Mouse (Mus musculus) midbrain, embryonic 14.5 days (tissue): ENCODE data around the gene Slirp. TPM values are rescaled to one million over a fixed set of nuclear protein-coding genes. Genes with fewer than 3 reads are reported as not detected.
A peak's percentile ranks its signal among the peaks of the same experiment; 100 is the strongest.

Source experiments
- ATAC-seq: fragments of 200-750 bp; cut with Nextera tagmentation; 2 replicates; pipeline ENCODE4 v1.8.0; 2017; ENCODE audit warnings: moderate number of reproducible peaks, moderate library complexity; ENCODE audit not compliant: low FRiP score, low TSS enrichment
- DNase-seq: peaks from one replicate; pipeline ENCODE4 v3.0.0-alpha.2; 2015
- H3K27ac ChIP-seq: fragments of 300-500 bp; sonication (generic); replicated peaks from 2 replicates; pipeline ENCODE4 v1.5.1; 2014; ENCODE audit warnings: mild to moderate bottlenecking, low read depth, low read length, moderate library complexity
- H3K27me3 ChIP-seq: fragments of 300-500 bp; sonication (generic); 2 replicates; pipeline ENCODE4 v1.6.1; 2014; ENCODE audit warnings: low read length, control low read depth, mixed read lengths; ENCODE audit not compliant: control insufficient read depth, insufficient read depth
- H3K36me3 ChIP-seq: fragments of 300-500 bp; sonication (generic); 2 replicates; pipeline ENCODE4 v1.6.1; 2014; ENCODE audit warnings: low read length, control low read depth; ENCODE audit not compliant: control insufficient read depth, insufficient read depth
- H3K4me1 ChIP-seq: fragments of 300-500 bp; sonication (generic); 2 replicates; pipeline ENCODE4 v1.6.1; 2014; ENCODE audit warnings: mild to moderate bottlenecking, antibody characterized with exemption, low read length, control low read depth; ENCODE audit not compliant: control insufficient read depth, insufficient read depth
- H3K4me2 ChIP-seq: fragments of 300-500 bp; sonication (generic); 2 replicates; pipeline ENCODE4 v1.6.1; 2014; ENCODE audit warnings: mild to moderate bottlenecking, low read length, moderate library complexity
- H3K4me3 ChIP-seq: fragments of 300-500 bp; sonication (generic); replicated peaks from 2 replicates; pipeline ENCODE4 v1.5.1; 2014; ENCODE audit warnings: low read depth, low read length
- H3K9ac ChIP-seq: fragments of 300-500 bp; sonication (generic); replicated peaks from 2 replicates; pipeline ENCODE4 v1.6.1; 2014; ENCODE audit warnings: mild to moderate bottlenecking, low read length, moderate library complexity
- H3K9me3 ChIP-seq: fragments of 300-500 bp; sonication (generic); 2 replicates; pipeline ENCODE4 v1.6.1; 2016; ENCODE audit warnings: low read length, control low read depth, mixed read lengths; ENCODE audit not compliant: control insufficient read depth
- WGBS: fragments of 180-500 bp; shearing (Covaris S2); extraction: QIAGEN DNeasy Blood & Tissue Kit; methylation state at CpG from one replicate; pipeline ENCODE4 v1.1.7; 2014; 5-methylcytosine and 5-hydroxymethylcytosine counted together
- polyA plus RNA-seq: library from polyadenylated mRNA; unstranded; fragments of >200 nt; fragmentation: Nextera tagmentation; extraction: Ambion mirVana; gene quantifications from 2 replicates; pipeline ENCODE4 v1.2.1, GENCODE M21; 2014

Gene Slirp
- polyA plus RNA-seq, 1 experiment from 2014 or later = 228 TPM

DNA sequence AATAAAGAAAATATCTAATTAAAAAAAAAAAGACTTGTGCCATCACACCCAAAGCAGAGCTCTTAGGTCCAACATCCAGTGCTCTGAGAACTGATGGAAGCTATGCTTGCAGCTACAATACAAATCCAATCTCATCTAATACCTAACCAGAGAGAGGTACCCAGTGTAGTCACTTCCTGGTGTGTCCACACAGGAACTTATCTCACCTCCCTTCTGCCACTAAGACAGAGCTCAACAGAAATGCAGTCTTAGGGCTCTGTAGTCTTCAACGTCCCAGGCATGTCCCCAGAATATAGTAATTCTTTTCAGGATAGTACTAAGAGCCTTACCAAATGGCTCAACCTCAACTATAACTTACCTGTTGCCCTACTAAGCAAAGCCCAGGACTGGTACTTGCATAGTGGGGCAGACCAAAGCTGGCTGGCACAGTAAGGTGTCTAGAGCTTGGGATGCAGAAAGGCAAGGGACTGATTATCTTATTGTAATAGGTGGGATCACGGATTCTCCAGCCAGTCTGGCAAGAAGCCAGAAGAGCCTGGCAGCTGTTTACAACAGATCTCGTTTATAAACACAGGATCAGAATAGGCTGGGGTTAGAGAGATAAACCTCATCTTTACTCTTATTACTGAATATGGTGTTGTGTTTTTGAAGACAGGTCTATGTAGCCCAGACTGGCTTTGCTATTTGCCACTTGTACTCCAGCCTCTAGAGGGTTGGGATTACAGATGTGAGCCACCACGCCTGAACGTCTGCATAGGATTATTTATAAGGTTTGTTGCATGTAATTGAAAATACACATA is 21.8 kb upstream of the Slirp start:
- H3K36me3 ChIP-seq = peaks cover 8% of the 10 kb centered on the region
- no peaks in the 10 kb centered on the region for H3K9me3 ChIP-seq
- peaks cover 16% of the 10 kb centered on the region for H3K4me1 ChIP-seq
- ATAC-seq (no peak), DNase-seq (peak; percentile 44)
- no peak overlapping the region for H3K9ac ChIP-seq
- no peak overlapping the region for H3K4me3 ChIP-seq
- 61% methylated on average over 5 of the region's 5 CpGs for WGBS
- H3K27ac ChIP-seq = no peak overlapping the region
- no peak overlapping the region for H3K4me2 ChIP-seq
- no peaks in the 10 kb centered on the region for H3K27me3 ChIP-seq

DNA sequence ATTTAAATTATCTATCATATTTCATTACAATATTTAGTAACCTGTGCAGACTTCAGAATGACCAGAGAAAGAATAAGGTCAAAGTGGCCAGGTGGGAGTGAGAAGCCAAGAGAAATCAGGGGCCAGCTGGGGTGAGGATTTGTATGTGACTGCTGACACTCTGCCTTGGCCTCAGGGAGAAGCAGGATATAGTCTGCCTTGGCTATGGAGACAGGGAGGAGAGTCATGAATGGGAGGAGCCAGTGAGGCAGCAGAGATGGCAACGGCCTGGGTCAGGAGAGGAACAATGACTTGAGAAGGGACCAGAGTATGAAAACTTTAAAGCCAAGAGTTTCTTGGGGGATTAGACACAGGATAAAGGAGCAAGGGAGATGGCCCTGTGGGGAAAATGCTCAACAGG is 20.0 kb upstream of the Slirp start:
- no peak overlapping the region for H3K4me2 ChIP-seq
- H3K27me3 ChIP-seq = no peaks in the 10 kb centered on the region
- H3K4me3 ChIP-seq = no peak overlapping the region
- no peak overlapping the region for H3K9ac ChIP-seq
- H3K4me1 ChIP-seq = peaks cover 16% of the 10 kb centered on the region
- ATAC-seq = no peak
- WGBS = 22% methylated on average over 1 of the region's 1 CpGs
- H3K27ac ChIP-seq = no peak overlapping the region
- DNase-seq = no peak
- peaks cover 25% of the 10 kb centered on the region for H3K36me3 ChIP-seq
- H3K9me3 ChIP-seq = no peaks in the 10 kb centered on the region

DNA sequence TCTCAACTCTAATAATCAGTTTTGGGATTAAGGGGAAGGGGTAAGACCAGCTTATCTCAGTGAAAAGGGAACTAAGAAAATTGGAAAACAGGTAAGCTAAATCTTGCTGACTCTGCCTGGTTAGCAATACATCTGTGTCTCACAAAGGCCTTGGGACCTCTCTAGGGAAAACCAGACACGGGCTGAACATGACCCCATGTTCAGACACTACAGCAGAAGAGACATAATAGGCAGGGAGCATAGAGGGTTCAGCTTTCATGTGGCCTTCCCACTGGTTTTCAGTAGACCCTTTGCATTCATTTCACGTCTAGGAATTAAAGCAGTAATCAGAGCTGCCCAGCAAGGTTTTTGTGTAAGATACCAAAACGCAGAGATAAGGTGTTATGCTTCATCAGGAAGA is 19.2 kb upstream of the Slirp start:
- H3K4me3 ChIP-seq = no peak overlapping the region
- H3K36me3 ChIP-seq = peaks cover 33% of the 10 kb centered on the region
- WGBS = 17% methylated on average over 3 of the region's 3 CpGs
- H3K27me3 ChIP-seq = no peaks in the 10 kb centered on the region
- H3K9me3 ChIP-seq = no peaks in the 10 kb centered on the region
- peaks cover 8% of the 10 kb centered on the region for H3K4me1 ChIP-seq
- no peak overlapping the region for H3K9ac ChIP-seq
- H3K4me2 ChIP-seq = no peak overlapping the region
- DNase-seq (peak; percentile 30), ATAC-seq (peak; percentile 48; the same call in 1 of the 2 replicates)
- H3K27ac ChIP-seq = peak overlapping the region; percentile 53

DNA sequence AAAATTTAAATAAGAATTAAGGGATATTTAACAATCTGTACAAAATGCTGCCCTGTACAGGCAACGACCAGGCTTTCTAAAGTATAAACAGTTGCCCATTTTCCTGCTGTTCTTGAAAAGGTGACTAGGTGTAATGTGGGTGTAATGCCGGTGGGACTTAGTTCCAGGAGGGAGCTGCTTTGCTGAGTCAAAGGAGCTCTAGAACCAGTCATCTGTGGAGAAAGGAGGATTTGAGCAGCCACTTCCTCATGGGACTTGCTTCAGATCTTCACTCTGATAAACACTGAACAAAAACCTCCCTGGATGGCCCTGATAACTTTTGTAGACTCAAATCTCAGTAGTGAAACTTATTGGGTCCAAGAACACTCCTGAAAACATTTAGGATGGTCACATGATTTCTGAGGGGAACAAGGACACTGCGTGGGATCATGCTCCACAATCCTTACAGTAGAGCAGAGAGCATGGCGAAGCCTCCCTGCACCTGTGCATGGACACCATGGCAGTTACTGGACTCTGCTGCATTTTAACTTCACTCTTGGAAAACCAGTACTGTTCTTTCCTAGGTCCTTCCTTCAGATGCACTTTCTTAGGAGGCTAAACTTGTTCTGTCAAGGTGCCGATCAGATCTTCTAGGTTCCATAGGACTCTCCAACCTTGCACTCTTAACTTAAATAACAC is 17.2 kb upstream of the Slirp start:
- 91% methylated on average over 5 of the region's 5 CpGs for WGBS
- Histone ChIP-seq H3K9me3 (no peaks in the 10 kb centered on the region), H3K4me1 (peaks cover 4% of the 10 kb centered on the region; the same call in 1 of the 2 replicates), H3K27ac (no peak overlapping the region), H3K4me2 (no peak overlapping the region), H3K9ac (no peak overlapping the region), H3K36me3 (peaks cover 53% of the 10 kb centered on the region), H3K27me3 (no peaks in the 10 kb centered on the region), H3K4me3 (no peak overlapping the region)
- ATAC-seq = no peak
- no peak for DNase-seq

DNA sequence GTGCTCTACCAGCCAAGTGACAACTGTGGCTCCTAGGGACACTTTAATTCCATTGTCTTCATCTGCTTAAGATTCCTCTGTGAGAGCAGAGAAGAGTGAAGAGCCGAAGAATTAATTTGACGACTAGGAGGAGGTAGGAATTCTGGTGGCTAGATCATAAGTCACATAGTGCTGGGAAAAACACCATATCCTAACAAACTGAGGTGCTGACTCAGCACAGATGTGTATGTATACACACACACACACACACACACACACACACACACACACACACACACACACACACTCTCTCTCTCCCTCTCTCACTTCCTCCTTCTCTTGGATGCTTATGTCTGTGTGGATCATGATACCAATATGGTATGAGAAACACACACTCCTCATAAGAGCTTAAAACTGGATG is 15.4 kb upstream of the Slirp start:
- 84% methylated on average over 2 of the region's 2 CpGs for WGBS
- Histone ChIP-seq H3K27me3 (no peaks in the 10 kb centered on the region), H3K4me2 (no peak overlapping the region), H3K4me1 (peaks cover 4% of the 10 kb centered on the region; the same call in 1 of the 2 replicates), H3K9ac (no peak overlapping the region), H3K36me3 (peaks cover 71% of the 10 kb centered on the region), H3K4me3 (no peak overlapping the region), H3K9me3 (no peaks in the 10 kb centered on the region), H3K27ac (no peak overlapping the region)
- no peak for ATAC-seq
- no peak for DNase-seq

DNA sequence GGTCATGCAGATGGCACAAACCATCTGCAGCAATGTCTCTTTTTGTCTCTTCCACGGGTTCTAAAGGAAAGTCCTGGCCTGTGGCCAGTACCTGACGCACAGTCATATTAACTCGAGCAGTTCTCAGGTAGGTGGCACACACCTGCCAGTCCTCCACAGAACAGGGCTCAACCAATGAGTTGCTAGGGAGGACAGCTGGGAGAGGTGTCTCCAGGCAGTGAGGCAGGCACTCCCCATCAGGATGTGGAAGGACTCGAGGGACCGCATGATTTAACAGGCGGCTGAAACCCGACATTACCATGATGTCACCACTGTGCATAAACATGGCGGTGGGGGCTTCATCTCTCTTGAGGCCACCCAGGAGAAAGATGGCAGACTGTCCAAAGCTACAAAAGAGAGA is 14.8 kb upstream of the Slirp start:
- H3K4me3 ChIP-seq = no peak overlapping the region
- WGBS = 89% methylated on average over 8 of the region's 8 CpGs
- H3K27me3 ChIP-seq = no peaks in the 10 kb centered on the region
- no peaks in the 10 kb centered on the region for H3K9me3 ChIP-seq
- no peak overlapping the region for H3K9ac ChIP-seq
- ATAC-seq (no peak), DNase-seq (no peak)
- no peak overlapping the region for H3K27ac ChIP-seq
- peaks cover 77% of the 10 kb centered on the region for H3K36me3 ChIP-seq
- no peak overlapping the region for H3K4me2 ChIP-seq
- peaks cover 4% of the 10 kb centered on the region; the same call in 1 of the 2 replicates for H3K4me1 ChIP-seq

DNA sequence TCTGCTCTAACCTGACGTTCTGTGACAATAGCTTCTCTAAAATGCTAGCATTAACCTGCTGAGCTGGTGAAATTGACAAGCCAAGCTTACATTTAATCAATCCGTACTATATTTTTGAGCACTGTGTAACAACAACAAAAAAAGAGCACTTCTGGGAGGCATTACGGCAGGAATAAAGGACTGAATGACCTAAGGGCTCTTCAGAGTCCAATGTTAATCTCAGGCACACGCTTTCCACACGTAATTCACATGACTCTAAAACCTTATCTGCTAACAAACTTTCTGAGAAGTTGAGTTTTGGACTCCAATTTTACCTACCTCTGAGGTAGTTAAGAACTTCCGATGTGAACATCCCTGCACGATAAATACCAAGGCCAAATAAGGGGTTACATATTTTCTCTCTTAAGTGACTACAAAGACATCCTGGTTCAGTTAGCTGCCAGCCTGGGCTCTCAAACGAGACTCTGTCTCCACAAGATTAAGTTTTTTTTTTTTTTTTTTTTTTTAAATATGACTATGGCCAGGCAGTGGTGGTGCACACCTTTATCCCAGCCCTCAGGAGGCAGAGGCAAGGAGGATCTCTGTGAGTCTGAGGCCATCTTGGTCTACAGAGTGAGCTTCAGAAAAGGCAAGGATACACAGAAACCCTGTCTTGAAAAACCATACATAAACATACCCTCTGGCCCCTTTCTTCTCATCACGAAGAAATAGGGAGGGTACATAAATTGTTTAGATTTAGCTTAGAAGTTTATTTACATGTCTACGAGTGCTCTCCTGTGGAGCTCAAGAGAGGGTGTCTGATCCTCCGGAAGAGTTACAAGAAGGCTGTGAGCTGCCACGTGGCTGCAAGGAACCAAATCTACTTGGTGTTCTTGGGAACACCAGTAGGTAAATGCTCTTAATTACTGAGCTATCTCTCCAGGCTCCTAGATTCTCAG is 1.2 kb upstream of the Slirp start:
- Histone ChIP-seq H3K9me3 (no peaks in the 10 kb centered on the region), H3K4me1 (peaks cover 16% of the 10 kb centered on the region), H3K4me2 (peak overlapping the region; percentile 94), H3K27me3 (no peaks in the 10 kb centered on the region), H3K4me3 (peak overlapping the region; percentile 100), H3K36me3 (peaks cover 49% of the 10 kb centered on the region), H3K27ac (no peak overlapping the region), H3K9ac (peak overlapping the region; percentile 86)
- no peak for ATAC-seq
- WGBS = 31% methylated on average over 12 of the region's 12 CpGs
- DNase-seq = no peak

DNA sequence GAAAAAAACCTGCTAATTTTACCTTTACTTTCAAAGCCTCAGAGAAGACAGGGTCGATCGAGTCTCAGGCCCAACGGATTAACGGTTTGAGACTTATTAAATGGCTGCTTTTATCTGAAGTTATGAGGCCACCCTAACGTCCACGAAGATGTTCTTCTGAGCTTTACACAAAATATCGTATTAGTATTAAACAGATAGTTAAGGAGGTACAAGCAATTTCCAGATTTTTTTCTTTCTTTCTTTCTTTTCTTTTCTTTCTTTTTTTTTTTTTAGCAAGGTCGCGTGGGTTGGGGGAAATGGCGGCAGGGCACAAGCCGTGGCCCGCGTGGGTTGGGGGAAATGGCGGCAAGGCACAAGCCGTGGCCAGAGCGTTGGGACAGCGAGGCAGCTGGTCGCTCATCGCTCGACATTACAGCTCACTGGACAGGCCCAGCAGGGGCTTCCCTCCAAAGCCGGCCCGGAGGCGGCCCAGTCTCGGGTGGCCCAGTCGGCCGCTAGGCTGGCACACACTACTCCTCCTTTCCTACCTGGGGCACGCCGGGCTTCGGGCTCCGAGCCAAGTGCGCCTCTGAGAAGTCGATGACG is 489 bp upstream of the Slirp start:
- under 1% methylated on average over 33 of the region's 33 CpGs for WGBS
- Histone ChIP-seq H3K4me1 (peaks cover 16% of the 10 kb centered on the region), H3K27ac (peak overlapping the region; percentile 83), H3K9me3 (no peaks in the 10 kb centered on the region), H3K27me3 (no peaks in the 10 kb centered on the region), H3K4me3 (peak overlapping the region; percentile 100), H3K9ac (peak overlapping the region; percentile 86), H3K4me2 (peak overlapping the region; percentile 94), H3K36me3 (peaks cover 49% of the 10 kb centered on the region)
- DNase-seq (peak; percentile 20), ATAC-seq (peak; percentile 88)
